Mouse (Mus musculus) kidney, adult 18-20 months (tissue): Measurements from ENCODE around the gene Rab42.
A peak's percentile ranks its signal among the peaks of the same experiment; 100 is the strongest.

Source experiments
- DNase-seq: peaks from one replicate; pipeline ENCODE4 v3.0.0; 2021

The Rab42 gene

DNA sequence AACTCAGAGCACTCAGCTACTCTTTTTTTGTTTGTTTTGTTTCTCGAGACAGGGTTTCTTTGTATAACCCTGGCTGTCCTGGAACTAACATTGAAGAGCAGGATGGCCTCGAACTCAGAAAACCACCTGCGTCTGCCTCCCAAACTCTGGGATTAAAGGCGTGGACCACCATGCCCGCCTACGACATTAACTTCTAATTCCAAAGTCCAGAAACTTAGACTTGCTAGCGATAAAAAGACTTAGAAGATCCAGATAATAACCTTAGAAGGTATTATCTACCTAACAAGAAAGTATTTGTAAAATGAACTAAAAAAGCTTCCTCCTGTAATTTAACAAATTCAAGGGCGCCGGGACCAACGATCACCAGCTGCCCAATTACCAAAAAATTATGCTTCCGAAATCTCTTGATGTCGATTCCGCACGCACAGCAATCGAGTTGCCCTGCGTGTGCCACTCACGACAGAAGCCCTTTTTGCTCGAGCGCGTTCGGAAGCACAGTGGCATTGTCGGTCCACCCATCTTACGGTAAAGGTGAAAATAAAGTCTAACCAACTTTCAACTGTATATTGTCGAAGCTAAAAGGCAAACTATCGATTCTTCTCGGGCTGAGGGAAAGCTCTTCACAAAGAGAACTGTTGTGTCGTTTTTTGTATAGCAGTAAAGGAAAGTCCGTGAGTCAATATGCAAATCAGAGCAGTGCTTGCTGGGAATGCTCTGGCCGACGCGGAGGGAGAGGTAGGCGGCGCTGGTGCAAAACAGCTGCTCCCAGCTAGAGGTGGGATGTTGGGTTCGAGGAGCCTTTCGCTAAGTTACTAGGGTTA lies 33.2 kb downstream of the Rab42 start:
- DNase-seq = peak; percentile 87

DNA sequence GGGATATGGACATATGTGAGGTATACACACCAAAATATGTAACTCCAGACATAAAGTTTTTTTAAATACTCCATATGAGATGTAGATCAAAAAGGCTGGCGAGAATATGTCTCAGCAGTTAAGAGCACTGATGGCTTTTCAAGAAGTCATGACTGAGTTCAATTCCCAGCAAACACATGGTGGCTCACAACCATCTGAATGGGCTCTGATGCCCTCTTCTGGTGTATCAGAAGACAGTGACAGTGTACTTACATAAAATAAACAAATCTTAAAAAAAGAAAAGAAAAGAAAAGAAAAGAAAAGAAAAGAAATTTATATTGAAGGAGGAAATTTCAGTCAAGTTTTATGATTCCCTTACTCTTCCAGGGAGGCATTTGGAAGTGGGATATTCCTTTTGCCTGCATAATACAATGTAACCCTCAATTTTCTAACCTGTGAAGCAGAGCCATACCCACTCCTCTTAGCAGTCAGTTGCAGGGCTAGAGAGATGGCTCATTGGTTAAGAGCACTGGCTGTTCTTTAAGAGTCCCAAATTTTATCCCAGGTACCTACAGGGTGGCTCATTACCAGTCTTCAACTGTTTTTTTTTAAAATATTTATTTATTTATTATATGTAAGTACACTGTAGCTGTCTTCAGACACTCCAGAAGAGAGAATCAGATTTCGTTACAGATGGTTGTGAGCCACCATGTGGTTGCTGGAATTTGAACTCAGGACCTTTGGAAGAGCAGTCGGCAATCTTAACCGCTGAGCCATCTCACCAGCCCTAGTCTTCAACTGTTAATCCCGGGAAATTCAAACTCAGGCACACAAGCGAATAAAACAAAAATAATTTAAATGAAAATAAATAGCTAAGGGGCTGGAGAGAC lies 34.1 kb downstream of the Rab42 start:
- no peak for DNase-seq

- no peak for DNase-seq
These were observed 36.3 kb downstream of the Rab42 start for GRCm38 (mm10) chr4:132266835-132267349.

DNA sequence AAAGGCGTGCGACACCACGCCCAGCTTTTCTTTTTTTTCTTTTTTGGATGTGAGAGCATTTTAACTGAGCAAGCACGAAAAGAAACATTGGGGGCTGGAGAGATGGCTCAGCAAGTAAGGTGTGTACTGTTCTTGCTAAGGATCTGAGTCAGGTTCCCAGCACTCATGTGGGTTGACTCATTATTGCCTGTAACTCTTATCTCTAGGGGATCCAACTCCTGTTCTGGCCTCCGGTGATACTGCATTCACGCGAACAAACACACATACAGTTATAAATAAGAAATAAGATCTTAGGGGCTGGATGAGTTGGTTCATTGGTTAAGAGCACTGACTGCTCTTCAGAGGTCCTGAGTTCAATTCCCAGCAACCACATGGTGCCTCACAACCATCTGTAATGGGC lies 39.9 kb downstream of the Rab42 start:
- DNase-seq = no peak

- DNase-seq = no peak
These were observed 40.9 kb downstream of the Rab42 start for GRCm38 (mm10) chr4:132262358-132262616.

DNA sequence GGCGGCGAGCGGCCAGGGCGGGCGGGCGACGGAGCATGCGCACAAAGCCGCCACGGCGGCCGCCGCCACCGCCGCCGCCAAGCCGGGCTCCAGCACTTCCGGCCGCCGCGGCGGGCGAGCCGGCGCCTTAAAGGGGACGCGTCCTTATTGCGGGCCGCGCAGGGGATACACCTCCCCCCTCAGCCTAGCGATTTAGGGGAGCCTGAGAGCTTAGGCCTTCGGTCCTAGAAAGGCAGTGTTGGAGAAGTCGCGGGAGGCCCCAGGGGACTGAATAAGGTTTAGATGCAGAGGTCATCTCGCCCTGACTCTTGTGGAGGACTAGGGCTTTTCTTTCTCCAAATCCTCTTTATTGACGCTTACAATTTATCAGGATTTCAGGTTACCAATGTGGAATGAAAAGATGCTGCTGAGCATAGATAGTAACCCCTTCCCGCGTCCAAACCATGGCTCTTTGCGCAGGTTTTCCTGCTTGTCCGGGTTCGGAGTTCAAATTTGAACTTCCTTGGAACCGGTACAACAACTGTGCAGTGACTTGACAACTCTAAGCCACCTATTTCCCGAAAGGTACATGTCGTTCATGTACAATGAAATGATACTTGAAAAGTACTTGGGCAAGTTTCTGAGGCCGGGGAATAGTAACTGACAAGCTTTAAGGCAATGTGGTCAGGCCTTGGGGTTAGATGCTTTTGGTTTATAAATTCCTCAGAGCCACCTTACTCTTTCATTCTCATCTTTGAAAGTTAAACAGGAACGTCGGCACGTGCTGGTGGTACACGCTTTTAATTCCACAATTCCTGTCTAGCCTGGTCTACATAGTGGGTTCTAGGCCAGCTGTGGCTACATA lies 41.4 kb downstream of the Rab42 start, which contains the start of gene Gmeb1:
TSS of gene Gmeb1 (minus strand) at position 89 of the 844 bp plus-strand sequence.
- peak; percentile 82 for DNase-seq

GRCm38 (mm10) chr4:132260404-132261379 lies 42.5 kb downstream of the Rab42 start:
- DNase-seq = peak; percentile 65

DNA sequence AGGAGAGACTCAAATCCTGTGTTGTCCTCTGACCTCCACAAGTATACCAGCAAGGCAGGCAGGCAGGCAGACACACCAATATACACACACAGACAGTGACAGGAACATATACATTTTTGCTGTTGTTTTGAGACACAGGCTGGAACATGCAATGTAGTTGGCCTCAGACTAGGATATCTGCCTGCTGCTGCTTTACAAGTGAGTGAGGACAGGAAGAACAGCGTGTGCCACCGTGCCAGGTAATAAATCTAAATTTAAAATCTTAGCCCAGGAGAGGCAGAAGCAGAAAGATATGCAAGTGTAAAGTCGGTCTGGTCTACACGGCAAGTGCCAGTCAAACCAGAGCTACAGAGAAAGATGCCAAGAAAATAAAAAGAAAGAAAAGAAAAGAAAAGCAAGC lies 43.9 kb downstream of the Rab42 start:
- peak; percentile 25 for DNase-seq

DNA sequence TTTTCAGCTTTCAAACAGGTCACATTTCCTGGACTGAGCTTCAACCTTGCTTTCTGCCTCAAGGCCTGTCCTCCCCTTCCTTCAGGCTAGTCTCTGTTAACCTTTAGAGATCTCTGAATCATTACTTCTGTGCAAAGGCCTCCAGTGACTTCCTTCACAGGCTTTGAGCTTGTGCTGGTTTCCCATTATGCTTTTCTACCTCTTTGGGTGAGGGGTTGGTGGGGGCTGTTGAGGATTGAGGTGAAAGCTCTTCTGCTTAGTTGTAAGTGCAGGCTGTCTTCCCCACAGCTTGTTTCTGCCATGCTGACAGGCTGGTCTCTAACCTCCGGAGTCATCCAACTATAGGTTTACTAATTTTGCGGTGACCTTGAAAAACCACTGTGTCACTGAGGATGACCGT lies 46.8 kb downstream of the Rab42 start:
- no peak for DNase-seq

DNA sequence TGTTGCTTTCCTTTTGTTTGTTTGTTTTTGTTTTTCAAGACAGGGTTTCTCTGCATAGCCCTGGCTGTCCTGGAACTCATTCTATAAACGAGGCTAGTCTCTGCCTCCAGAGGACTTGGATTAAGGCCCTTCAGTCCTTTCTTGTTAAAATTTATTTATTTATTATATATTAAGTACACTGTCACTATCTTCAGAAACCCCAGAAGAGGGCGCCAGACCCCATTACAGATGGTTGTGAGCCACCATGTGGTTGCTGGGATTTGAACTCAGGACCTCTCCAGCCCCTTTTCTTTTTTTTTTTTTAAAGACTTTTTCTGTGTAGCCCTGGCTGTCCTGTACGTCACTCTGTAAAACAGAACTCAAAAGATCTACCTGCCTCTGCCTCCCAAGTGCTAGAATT lies 48.2 kb downstream of the Rab42 start:
- no peak for DNase-seq

DNA sequence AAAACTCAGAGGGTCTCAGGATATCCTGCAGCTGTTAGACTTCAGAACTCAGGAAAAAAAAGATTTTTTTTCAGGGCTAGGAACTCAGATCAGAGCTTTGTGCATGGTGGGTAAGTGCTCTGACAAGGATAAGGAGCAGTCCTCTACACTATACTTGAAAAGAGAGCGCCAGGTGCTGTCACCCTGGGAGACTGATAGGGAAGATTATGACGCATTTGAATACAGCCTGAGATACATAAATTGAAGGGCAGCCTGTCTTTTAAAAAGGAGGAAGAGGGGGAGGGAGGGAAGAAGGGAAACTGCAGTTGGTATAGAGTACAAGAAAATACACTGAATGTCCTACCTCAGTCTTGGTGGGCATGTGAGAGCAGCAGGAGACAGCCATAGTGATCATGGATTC lies 49.6 kb downstream of the Rab42 start:
- DNase-seq = no peak

DNA sequence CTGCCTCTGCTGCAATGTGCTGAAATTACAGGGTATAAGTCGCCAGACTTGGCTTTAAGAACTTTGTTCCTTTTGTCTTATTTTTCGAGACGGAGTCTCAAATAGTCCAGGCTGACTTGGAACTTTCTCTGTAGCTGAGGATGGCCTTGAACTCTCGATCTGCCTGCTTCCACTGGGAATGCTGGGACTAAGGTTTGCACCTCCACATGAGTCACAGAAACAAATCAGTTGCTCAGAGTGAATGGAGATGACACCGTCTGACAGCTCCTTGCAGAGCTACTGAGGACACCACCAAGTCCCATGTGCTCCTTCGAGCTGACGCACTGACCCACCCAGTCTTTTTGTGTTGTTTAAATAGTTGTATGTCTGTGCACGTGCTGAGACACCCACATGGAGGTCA lies 50.1 kb downstream of the Rab42 start:
- no peak for DNase-seq
